Mouse (Mus musculus) layer of hippocampus, adult 9-11 months (tissue): ENCODE data around the gene Atxn7l3b.
A peak's percentile ranks its signal among the peaks of the same experiment; 100 is the strongest.
"Not testable (repeated sequence)": the region's sequence is repeated elsewhere in the genome, so short reads cannot be mapped to it uniquely, and the experiment has no call there.

ENCODE experiments used
- DNase-seq: peaks from one replicate; pipeline ENCODE4 v3.0.0; 2022

The Atxn7l3b gene

GRCm38 (mm10) chr10:112928452-112929221, at the start of gene Atxn7l3b:
Atxn7l3b (minus strand) TSS chr10:112929001.
- DNase-seq: peak; percentile 93

GRCm38 (mm10) chr10:112977586-112977985, 48.8 kb upstream of the Atxn7l3b start:
- DNase-seq: no peak

DNA sequence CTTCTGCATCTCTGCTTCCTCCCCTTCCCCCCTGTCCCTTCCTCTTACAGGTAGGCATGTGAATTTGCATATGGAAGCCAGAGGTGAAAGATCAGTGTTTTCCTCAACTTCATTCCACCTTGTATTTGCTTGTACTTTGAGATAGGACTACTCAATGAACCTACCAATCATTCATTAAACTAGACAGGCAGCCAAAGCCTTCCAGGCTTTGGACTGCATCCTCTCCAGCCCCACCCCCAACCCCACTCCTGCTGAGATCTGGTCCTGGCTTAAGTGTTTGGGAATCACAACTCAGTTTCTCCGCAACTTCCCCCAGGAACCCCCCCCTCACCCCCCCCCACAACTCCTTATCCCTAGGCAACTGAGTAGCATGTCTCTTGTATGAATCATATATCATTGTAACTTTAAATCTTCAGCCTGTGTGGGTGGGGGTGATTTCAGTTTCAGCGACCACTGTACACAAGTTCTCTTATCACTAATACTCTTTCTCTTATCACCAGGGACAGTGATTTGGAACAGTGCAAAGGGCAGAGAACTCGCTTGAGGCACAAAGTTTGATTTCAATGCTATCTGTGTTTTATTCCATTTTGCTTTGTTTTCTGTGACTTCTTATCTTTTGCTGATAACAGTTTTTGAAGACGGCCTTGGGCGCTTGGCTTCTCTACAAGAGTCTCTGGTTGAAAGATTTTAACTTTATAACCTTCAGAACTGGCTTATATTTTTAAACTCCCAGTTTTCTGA, 44.7 kb upstream of the Atxn7l3b start:
- DNase-seq: no peak

- DNase-seq: no peak
Observed at GRCm38 (mm10) chr10:112970002-112970589, 41.3 kb upstream of the Atxn7l3b start.

- DNase-seq: no peak
Observed at GRCm38 (mm10) chr10:112967578-112967977, 38.8 kb upstream of the Atxn7l3b start.

GRCm38 (mm10) chr10:112962216-112962615, 33.4 kb upstream of the Atxn7l3b start:
- not testable (repeated sequence) for DNase-seq

DNA sequence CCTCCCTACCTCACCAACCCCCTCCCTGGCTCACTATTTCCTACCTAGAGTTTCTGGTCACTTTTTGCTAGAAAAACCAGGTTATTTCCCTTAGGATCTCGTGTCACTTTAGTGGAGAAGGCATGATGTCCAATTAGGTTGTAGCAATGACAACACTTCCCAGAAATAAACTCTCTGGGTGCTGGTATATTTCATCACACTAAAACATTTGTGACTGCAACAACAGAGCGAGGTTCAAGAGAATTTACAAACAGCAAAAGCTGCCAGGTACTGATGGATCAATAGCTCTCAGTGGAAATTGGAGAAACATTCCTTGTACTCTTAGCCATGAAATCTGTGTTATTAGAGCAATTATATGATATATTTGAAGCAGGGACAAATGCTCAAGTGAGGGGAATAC, 25.3 kb upstream of the Atxn7l3b start:
- DNase-seq: no peak

GRCm38 (mm10) chr10:112948453-112948852, 19.7 kb upstream of the Atxn7l3b start:
- DNase-seq: no peak

DNA sequence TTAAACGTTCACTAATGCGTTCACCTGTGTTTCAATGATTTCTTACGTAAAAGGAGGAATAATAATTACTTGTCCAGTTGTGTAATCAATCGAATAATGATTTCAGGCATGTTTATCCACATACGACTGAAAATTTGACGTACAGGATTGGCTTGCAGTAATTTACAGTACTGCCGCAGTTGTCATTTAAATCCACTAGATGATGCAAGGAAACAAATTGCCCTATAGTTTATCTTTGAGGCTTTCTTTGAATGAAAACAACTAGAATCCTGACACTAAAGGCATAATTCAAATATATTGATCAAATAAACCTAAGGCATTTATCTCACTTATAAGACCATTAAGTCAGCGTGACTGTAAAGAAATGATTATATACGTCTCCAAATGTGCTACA, 418 bp upstream of the Atxn7l3b start:
- no peak for DNase-seq

- DNase-seq: no peak
Observed at GRCm38 (mm10) chr10:112926961-112927360, 1.8 kb downstream of the Atxn7l3b start.

DNA sequence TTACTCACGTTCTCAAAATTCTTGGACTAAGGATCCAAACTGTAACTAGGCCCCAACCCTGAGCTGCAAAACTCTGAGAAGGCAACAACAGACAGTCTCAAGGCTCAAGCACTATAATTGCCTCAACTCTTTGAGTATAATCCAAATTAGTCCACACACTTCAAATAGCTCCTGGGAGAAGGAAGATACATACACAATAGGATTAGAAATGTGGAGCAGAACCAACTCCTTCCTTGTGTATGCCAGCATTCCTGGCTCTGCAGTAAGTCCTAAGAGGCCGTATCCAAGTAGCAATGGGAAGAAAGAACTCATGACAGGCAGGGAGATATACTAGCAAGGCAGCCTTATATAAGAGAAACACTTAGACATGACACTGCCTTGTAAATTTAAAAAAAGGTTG, 2.5 kb downstream of the Atxn7l3b start:
- DNase-seq: no peak

DNA sequence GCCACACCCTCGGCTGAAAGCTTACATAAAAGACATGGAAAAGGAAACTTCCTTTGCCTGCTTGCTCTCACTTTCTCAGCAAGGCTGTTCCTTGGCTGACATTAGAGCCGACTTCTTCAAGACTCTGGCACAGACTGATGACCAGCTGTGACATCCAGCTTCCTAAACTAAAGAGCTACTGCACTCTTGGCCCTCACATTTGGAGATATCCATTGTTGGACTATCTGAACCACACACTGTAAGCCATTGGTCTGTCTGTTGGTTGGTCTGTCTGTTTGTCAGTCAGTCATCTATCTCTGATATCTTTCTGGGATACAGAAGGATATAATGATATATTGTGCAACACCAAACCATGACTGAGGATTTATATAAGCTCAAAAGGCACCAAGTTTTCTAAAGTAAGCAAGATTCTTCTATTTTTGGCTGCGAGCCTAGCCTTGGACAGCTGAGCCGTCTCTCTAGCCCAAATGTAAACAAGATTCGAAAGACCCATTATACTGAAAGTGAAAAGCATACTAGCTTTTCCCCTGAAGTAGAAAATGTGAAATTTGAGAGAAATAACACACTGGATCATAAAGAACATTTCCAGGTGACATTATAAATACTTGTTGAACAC, 12.1 kb downstream of the Atxn7l3b start:
- no peak for DNase-seq

GRCm38 (mm10) chr10:112900243-112900642, 28.6 kb downstream of the Atxn7l3b start:
- DNase-seq: no peak

DNA sequence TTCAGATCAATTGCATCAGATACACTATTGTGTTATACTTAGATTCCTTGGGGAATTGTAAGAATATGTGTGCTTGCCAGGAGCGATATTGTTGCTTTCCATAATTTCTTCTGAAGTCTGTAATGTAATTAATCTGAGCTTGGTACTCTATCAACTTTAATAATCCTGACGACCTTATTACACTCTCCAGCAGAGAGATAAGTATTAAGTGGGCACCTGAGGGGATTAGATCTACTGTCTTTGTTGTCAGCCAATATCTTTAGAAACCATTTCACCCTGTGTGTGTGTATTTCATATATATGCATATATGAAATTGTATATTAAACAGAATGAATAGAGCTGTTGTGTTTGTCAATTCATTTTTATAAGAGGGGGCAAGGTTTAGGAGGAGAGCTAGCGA, 29.0 kb downstream of the Atxn7l3b start:
- no peak for DNase-seq

- DNase-seq: no peak
Observed at GRCm38 (mm10) chr10:112896636-112897035, 32.2 kb downstream of the Atxn7l3b start.

DNA sequence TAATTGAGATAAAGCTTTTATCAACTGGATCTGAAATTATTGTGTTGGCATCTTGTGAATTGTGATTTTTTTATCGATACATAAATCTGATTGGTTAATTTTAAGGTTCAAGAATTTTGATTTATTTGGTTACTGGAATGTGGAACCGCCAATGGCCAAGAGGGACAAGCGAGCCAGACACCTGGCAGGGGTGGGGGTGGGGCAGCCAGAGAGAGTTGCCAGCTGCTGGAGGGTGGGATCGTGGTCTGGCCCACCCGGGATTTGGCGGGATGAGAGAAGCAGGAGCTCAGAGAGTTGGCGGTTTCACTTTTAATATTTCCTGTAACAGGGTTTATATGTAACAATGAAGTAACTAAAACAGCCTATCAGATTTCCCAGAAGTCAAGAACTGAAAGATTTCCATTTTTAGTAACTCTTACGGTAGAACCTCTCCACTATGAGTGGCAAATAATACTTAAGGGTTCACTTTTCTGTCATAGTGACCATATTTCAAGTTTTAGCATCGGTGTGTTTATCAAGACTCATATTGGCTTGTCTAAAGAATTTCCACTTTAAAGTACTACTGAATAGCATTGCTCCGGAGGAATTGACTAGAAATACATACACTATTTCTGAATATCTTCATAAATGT, 35.1 kb downstream of the Atxn7l3b start:
- no peak for DNase-seq

- no peak for DNase-seq
Observed at GRCm38 (mm10) chr10:112884064-112884463, 44.7 kb downstream of the Atxn7l3b start.

GRCm38 (mm10) chr10:112883688-112884004, 45.2 kb downstream of the Atxn7l3b start:
- no peak for DNase-seq

GRCm38 (mm10) chr10:112882789-112883687, 45.8 kb downstream of the Atxn7l3b start:
- no peak for DNase-seq

- no peak for DNase-seq
Observed at GRCm38 (mm10) chr10:112882149-112882548, 46.7 kb downstream of the Atxn7l3b start.

- DNase-seq: no peak
Observed at GRCm38 (mm10) chr10:112876655-112877393, 52.0 kb downstream of the Atxn7l3b start.
